18 mouse cellular contexts compared by ENCODE assay signal in genomic region chr12:100234919-100235318, GRCm38 (mm10). TPM values are rescaled to one million over a fixed set of nuclear protein-coding genes. Genes with fewer than 3 reads are reported as not detected.
DNase-seq lines count a peak whose midpoint lies in the region; ATAC-seq and TF ChIP-seq lines count a peak whose summit lies in the region.
"Had no signal": no experiment of that assay in that cellular context is flagged by ENCODE, and none has a peak within 500 bp of the region (broad histone marks: within the 10 kb centered on the region; RNA-seq: fewer than 3 reads in every experiment).

No protein-coding gene starts in this region.

- 0 out of 2 replicates have a peak, but pooled peaks have one; percentile 11 for ATAC-seq in heart, postnatal 0 days (ENCODE audit: insufficient read depth, low read depth)
- no peak for ATAC-seq in kidney, embryonic 16.5 days (ENCODE audit: low FRiP score, low TSS enrichment)
- ATAC-seq: forebrain, embryonic 13.5 days; intestine, embryonic 15.5 days had no signal

- no peak for TF ChIP-seq CTCF in heart, postnatal 0 days (IDR thresholded peaks at IDR 0.05; ENCODE audit: low read depth)
- TF ChIP-seq CTCF in E14TG2a.4 (conservative IDR thresholded peaks at IDR 0.05; ENCODE audit: low read length), result no peak

- H3K27ac ChIP-seq in heart, postnatal 0 days (ENCODE audit: low read depth), result no peak overlapping the region
- H3K27ac ChIP-seq in heart, embryonic 10.5 days, result no peak overlapping the region; the same call in 1 of the 2 replicates
- H3K27ac ChIP-seq in kidney, embryonic 16.5 days (ENCODE audit: low read length), result no peak overlapping the region
- H3K27ac ChIP-seq: embryonic facial prominence, embryonic 13.5 days; forebrain, embryonic 13.5 days; intestine, embryonic 15.5 days; limb, embryonic 12.5 days; liver, embryonic 15.5 days; midbrain, embryonic 10.5 days had no signal

- H3K36me3 ChIP-seq in heart, postnatal 0 days (replicated peaks; ENCODE audit: control insufficient read depth, insufficient read depth, low read length), result no peaks in the 10 kb centered on the region
- no peaks in the 10 kb centered on the region for H3K36me3 ChIP-seq in heart, embryonic 10.5 days
- no peaks in the 10 kb centered on the region for H3K36me3 ChIP-seq in E14TG2a.4 (ENCODE audit: insufficient read depth, low read length)
- no peaks in the 10 kb centered on the region for H3K36me3 ChIP-seq in kidney, embryonic 16.5 days (ENCODE audit: insufficient read depth, low read length)
- H3K36me3 ChIP-seq: embryonic facial prominence, embryonic 13.5 days; intestine, embryonic 15.5 days; limb, embryonic 12.5 days; liver, embryonic 15.5 days; midbrain, embryonic 10.5 days had no signal

- WGBS in heart, postnatal 0 days, result 59% methylated on average over 7 of the region's 7 CpGs
- 62% methylated on average over 7 of the region's 7 CpGs for WGBS in heart, embryonic 10.5 days
- WGBS in kidney, embryonic 16.5 days, result 82% methylated on average over 7 of the region's 7 CpGs

- no peaks in the 10 kb centered on the region for H3K9me3 ChIP-seq in heart, postnatal 0 days (replicated peaks; ENCODE audit: control insufficient read depth, low read length)
- H3K9me3 ChIP-seq in heart, embryonic 10.5 days, result no peaks in the 10 kb centered on the region
- peaks cover 9% of the 10 kb centered on the region for H3K9me3 ChIP-seq in E14TG2a.4 (ENCODE audit: low read length)
- 0 out of 2 replicates have a peak, but pooled peaks cover 3% of the 10 kb centered on the region for H3K9me3 ChIP-seq in kidney, embryonic 16.5 days (ENCODE audit: low read length)
- H3K9me3 ChIP-seq: embryonic facial prominence, embryonic 13.5 days; forebrain, embryonic 13.5 days; intestine, embryonic 15.5 days; liver, embryonic 15.5 days had no signal

- H3K4me3 ChIP-seq in heart, postnatal 0 days (ENCODE audit: low read depth, low read length), result no peak overlapping the region
- H3K4me3 ChIP-seq in heart, embryonic 10.5 days, result no peak overlapping the region
- H3K4me3 ChIP-seq in E14TG2a.4 (replicated peaks; ENCODE audit: low read length), result peak overlapping the region; percentile 21; the same call in 1 of the 2 replicates
- no peak overlapping the region for H3K4me3 ChIP-seq in kidney, embryonic 16.5 days (ENCODE audit: low read length)
- H3K4me3 ChIP-seq: embryonic facial prominence, embryonic 13.5 days; forebrain, embryonic 13.5 days; intestine, embryonic 15.5 days; limb, embryonic 12.5 days; liver, embryonic 15.5 days; midbrain, embryonic 10.5 days had no signal

- H3K4me2 ChIP-seq in heart, postnatal 0 days (ENCODE audit: low read depth, low read length), result no peak overlapping the region
- H3K4me2 ChIP-seq in kidney, embryonic 16.5 days (replicated peaks; ENCODE audit: low read depth, low read length), result no peak overlapping the region
- H3K4me2 ChIP-seq: embryonic facial prominence, embryonic 13.5 days; forebrain, embryonic 13.5 days; intestine, embryonic 15.5 days; limb, embryonic 12.5 days; liver, embryonic 15.5 days had no signal

- H3K27me3 ChIP-seq in heart, postnatal 0 days (ENCODE audit: control insufficient read depth, insufficient read depth, low read length), result no peaks in the 10 kb centered on the region
- no peaks in the 10 kb centered on the region for H3K27me3 ChIP-seq in heart, embryonic 10.5 days (ENCODE audit: insufficient read depth, poor library complexity, severe bottlenecking)
- H3K27me3 ChIP-seq in E14TG2a.4 (ENCODE audit: insufficient read depth, low read length), result no peaks in the 10 kb centered on the region
- no peaks in the 10 kb centered on the region for H3K27me3 ChIP-seq in kidney, embryonic 16.5 days (ENCODE audit: insufficient read depth, low read length)
- H3K27me3 ChIP-seq: CH12.LX; embryonic facial prominence, embryonic 13.5 days; forebrain, embryonic 13.5 days; intestine, embryonic 15.5 days; limb, embryonic 12.5 days; liver, embryonic 15.5 days had no signal

- H3K9ac ChIP-seq in heart, postnatal 0 days (replicated peaks; ENCODE audit: low read depth, low read length), result no peak overlapping the region
- no peak overlapping the region for H3K9ac ChIP-seq in kidney, embryonic 16.5 days (replicated peaks; ENCODE audit: low read length)
- H3K9ac ChIP-seq: embryonic facial prominence, embryonic 13.5 days; forebrain, embryonic 13.5 days; intestine, embryonic 15.5 days; limb, embryonic 12.5 days; liver, embryonic 15.5 days had no signal

- DNase-seq in heart, postnatal 0 days (ENCODE audit: low spot score), result no peak
- no peak for DNase-seq in heart, embryonic 10.5 days (ENCODE audit: low spot score)
- DNase-seq in 3T3-L1 (ENCODE audit: low read depth, low spot score), result peak; percentile 14
- peak; percentile 73 for DNase-seq in cerebellum, adult 9-11 months
- no peak for DNase-seq in kidney, postnatal 10 days
- DNase-seq: heart, adult 18-20 months; kidney, postnatal 25 days; lung, postnatal 14 days; thymus, postnatal 25 days had no signal

- no peaks in the 10 kb centered on the region for H3K4me1 ChIP-seq in heart, postnatal 0 days (ENCODE audit: control insufficient read depth, insufficient read depth)
- H3K4me1 ChIP-seq in heart, embryonic 10.5 days, result no peaks in the 10 kb centered on the region
- H3K4me1 ChIP-seq in E14TG2a.4 (replicated peaks; ENCODE audit: low read depth, low read length), result peaks cover 55% of the 10 kb centered on the region
- no peaks in the 10 kb centered on the region for H3K4me1 ChIP-seq in kidney, embryonic 16.5 days (ENCODE audit: insufficient read depth, low read length)
- H3K4me1 ChIP-seq: embryonic facial prominence, embryonic 13.5 days; intestine, embryonic 15.5 days; liver, embryonic 15.5 days had no signal

- no peak for TF ChIP-seq EP300 in heart, postnatal 0 days (IDR thresholded peaks at IDR 0.05; ENCODE audit: low read depth)

RNA-seq across cellular contexts. Expression of gene Calm1, which starts 35.7 kb away (rescaled TPM):
- 236 and 375 TPM in 2 replicates for total RNA-seq in heart, postnatal 0 days (2014; rRNA removed; ENCODE audit: low replicate concordance)
- 771 and 839 TPM in 2 replicates for polyA plus RNA-seq in heart, postnatal 0 days (2015; fragmentation: Nextera tagmentation; extraction: Ambion mirVana)
- polyA plus RNA-seq in heart, embryonic 10.5 days (2016; fragmentation: Nextera tagmentation; extraction: Ambion mirVana), result 841 and 1,083 TPM in 2 replicates
- polyA plus RNA-seq in kidney, embryonic 16.5 days (2015; fragmentation: Nextera tagmentation; extraction: Ambion mirVana), result 1,160 and 1,207 TPM in 2 replicates

Comparison
In these comparisons a context has a peak if more than half of its experiments do, and no peak if none do; other contexts are left out.
1. DNase-seq: peak in 3T3-L1 (single experiment) and cerebellum, adult 9-11 months (single experiment); none in heart, postnatal 0 days (single experiment), heart, embryonic 10.5 days (single experiment) and kidney, postnatal 10 days (single experiment).